Mouse (Mus musculus) heart, embryonic 15.5 days (tissue): ENCODE measurements around the gene Atg13. TPM values are rescaled to one million over a fixed set of nuclear protein-coding genes. Genes with fewer than 3 reads are reported as not detected.
"Not testable (repeated sequence)": the region's sequence is repeated elsewhere in the genome, so short reads cannot be mapped to it uniquely, and the experiment has no call there.

Experiments
- ATAC-seq: fragments of 200-750 bp; cut with Nextera tagmentation; replicated peaks from 2 replicates; pipeline ENCODE4 v1.8.0; 2017; ENCODE audit warnings: low read depth, moderate TSS enrichment; ENCODE audit not compliant: insufficient number of reproducible peaks, insufficient read depth, low FRiP score
- H3K27ac ChIP-seq: fragments of 300-500 bp; sonication (generic); 2 replicates; pipeline ENCODE4 v1.5.1; 2015; ENCODE audit warnings: mild to moderate bottlenecking, inconsistent platforms
- H3K27me3 ChIP-seq: fragments of 300-500 bp; sonication (generic); 2 replicates; pipeline ENCODE4 v1.6.1; 2015; ENCODE audit warnings: inconsistent platforms
- H3K36me3 ChIP-seq: fragments of 300-500 bp; sonication (generic); 2 replicates; pipeline ENCODE4 v1.6.1; 2015; ENCODE audit warnings: mild to moderate bottlenecking, inconsistent platforms
- H3K4me1 ChIP-seq: fragments of 300-500 bp; sonication (generic); replicated peaks from 2 replicates; pipeline ENCODE4 v1.6.1; 2015; ENCODE audit warnings: inconsistent platforms
- H3K4me2 ChIP-seq: fragments of 300-500 bp; sonication (generic); 2 replicates; pipeline ENCODE4 v1.6.1; 2015; ENCODE audit warnings: inconsistent platforms, mild to moderate bottlenecking, moderate library complexity
- H3K4me3 ChIP-seq: fragments of 300-500 bp; sonication (generic); 2 replicates; pipeline ENCODE4 v1.5.1; 2015; ENCODE audit warnings: mild to moderate bottlenecking, inconsistent platforms
- H3K9ac ChIP-seq: fragments of 300-500 bp; sonication (generic); 2 replicates; pipeline ENCODE4 v1.6.1; 2015; ENCODE audit warnings: mild to moderate bottlenecking, inconsistent platforms
- H3K9me3 ChIP-seq: fragments of 300-500 bp; sonication (generic); replicated peaks from 2 replicates; pipeline ENCODE4 v1.6.1; 2016; ENCODE audit warnings: inconsistent platforms
- WGBS: fragments of 180-500 bp; shearing (Covaris S2); methylation state at CpG from one replicate; pipeline ENCODE4 v1.1.7; 2015; ENCODE audit warnings: mixed read lengths; 5-methylcytosine and 5-hydroxymethylcytosine counted together
- polyA plus RNA-seq: library from polyadenylated mRNA; unstranded; fragments of >200 nt; fragmentation: Nextera tagmentation; extraction: Ambion mirVana; gene quantifications from 2 replicates; pipeline ENCODE4 v1.2.1, GENCODE M21; 2015

The Atg13 gene
- 21.6 and 26.3 TPM in 2 replicates for polyA plus RNA-seq

DNA sequence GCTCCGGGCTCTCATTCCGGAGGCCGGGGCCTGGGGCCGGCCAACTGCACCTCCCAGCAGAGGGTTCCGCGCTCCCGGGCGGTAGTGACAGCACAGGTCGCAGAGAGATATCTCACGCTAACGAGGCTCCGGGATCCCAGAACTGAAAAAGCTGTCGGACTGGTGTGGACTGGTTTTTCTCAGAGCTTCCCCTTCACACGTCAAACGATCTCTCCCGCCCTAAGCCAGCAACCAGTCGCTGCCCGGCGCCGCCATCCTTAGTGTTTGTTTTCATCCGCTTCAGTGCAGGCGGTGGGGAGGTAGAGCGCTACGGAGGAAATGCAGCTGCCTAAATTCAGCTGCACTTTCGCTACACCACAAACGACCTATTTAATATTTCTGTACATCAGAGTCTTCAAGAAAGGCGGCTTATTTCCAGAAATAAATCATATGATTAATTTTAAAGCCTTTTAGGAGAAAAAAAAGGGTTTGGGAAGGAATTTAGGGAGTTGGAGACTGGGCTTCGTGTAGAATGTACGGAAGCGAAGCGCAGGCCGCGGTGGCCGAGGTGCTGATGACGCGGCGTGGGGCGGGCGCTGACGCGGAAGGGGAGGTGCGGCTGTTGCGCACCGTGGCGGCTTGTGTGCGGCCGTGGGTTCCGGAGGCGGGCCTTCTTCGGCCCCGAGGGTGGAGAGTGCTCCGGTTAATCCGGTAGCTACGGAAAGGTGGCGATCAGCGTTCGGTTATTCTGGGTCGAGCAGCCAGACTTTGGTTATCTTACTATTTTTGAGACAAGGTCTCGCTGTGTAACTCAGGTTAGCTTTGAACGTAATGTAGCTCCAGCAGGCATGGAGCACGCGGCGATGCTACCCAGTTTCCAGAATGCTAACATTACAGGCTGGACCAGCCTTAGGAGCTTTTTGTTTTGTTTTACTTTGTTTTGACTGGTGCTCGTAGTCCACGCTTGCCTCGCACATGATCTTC, at the start of gene Atg13, which contains the start of gene Harbi1:
Gene Atg13, minus strand, starts transcription at position 305 of the 963 bp plus-strand sequence.
Gene Harbi1, plus strand, starts transcription at position 581 of the 963 bp plus-strand sequence.
- Histone ChIP-seq H3K9me3 (no peaks in the 10 kb centered on the region), H3K4me3 (peak within 1 kb of the TSS; percentile 96), H3K27ac (peak within 1 kb of the TSS; percentile 70), H3K9ac (peak within 1 kb of the TSS; percentile 85), H3K27me3 (no peaks in the 10 kb centered on the region), H3K4me1 (peaks cover 19% of the 10 kb centered on the region), H3K36me3 (no peaks in the 10 kb centered on the region), H3K4me2 (peak within 1 kb of the TSS; percentile 77)
- under 1% methylated on average over 66 of the region's 66 CpGs for WGBS
- ATAC-seq: peak; percentile 98

DNA sequence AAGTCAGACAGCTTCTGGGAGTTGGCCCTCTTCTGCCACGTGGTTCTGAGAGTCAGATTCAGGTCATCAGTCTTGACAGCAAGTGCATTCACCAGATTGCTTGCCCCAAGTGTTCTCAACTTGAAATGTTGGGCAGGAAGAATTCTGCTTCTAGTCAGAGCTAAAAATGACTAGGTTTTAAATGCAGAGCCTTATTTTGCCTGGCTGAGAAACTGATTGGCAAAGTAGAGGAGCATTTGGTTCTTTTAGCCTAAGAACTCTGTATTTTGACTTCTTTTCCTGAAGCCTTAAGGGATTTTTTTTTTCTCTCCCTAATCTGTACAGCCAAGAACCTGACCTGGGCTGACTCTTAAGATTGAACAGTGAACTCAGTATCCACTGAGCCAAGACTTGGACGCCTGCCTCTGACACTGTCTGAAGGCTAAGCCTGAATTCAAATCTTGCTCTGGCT, 39.5 kb upstream of the Atg13 start:
- no peaks in the 10 kb centered on the region for H3K36me3 ChIP-seq
- no peaks in the 10 kb centered on the region for H3K27me3 ChIP-seq
- no peak overlapping the region for H3K4me3 ChIP-seq
- WGBS: 47% methylated on average over 2 of the region's 2 CpGs
- no peak for ATAC-seq
- H3K4me2 ChIP-seq: no peak overlapping the region
- H3K27ac ChIP-seq: peak overlapping the region; percentile 35; the same call in 1 of the 2 replicates
- no peaks in the 10 kb centered on the region for H3K9me3 ChIP-seq
- no peak overlapping the region for H3K9ac ChIP-seq
- peaks cover 10% of the 10 kb centered on the region for H3K4me1 ChIP-seq

DNA sequence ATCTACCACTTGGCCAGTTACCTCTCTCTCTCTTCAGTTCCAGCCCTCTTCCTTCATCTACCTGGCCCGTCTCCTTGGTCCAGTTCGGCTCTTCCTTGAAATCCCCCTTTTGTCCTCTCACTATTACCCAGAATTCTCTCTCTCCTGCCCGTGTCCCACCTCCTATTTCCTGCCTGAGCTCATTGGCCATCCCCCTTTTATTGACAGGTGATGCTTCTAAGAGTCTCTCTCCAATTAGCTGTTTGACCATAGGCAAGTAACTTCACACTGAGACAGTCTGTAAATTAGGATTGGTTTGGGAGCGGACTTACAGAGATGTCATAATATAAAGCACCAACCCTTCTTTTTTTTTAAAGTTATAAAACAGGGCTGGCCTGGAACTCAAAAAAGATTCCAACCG, 34.3 kb upstream of the Atg13 start:
- peaks cover 2% of the 10 kb centered on the region; the same call in 1 of the 2 replicates for H3K4me1 ChIP-seq
- no peaks in the 10 kb centered on the region for H3K9me3 ChIP-seq
- H3K9ac ChIP-seq: no peak overlapping the region
- H3K4me2 ChIP-seq: no peak overlapping the region
- H3K4me3 ChIP-seq: no peak overlapping the region
- no peak overlapping the region for H3K27ac ChIP-seq
- WGBS: 92% methylated on average over 5 of the region's 5 CpGs
- ATAC-seq: no peak
- H3K36me3 ChIP-seq: no peaks in the 10 kb centered on the region
- no peaks in the 10 kb centered on the region for H3K27me3 ChIP-seq

DNA sequence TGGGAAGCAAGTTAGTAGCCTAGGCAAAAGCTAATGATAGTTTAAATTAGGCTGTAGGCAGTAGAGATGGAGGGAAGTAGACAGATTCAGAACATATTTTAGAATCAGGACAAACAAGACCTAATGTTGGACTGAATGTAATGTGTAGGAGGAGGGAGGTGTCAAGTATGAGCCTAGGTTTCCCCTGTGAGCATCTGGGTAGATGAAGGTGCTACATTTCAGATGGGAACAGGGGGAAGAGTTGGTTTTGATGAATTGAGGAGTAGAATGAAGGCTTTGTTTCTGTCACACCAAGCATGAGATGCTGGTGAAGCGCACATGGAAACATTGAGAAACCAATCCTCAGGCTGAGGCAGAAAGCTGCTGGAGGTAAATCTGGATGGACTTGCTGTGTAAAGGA, 29.2 kb upstream of the Atg13 start:
- Histone ChIP-seq H3K4me1 (0 out of 2 replicates have a peak, but pooled peaks cover 5% of the 10 kb centered on the region), H3K9me3 (no peaks in the 10 kb centered on the region), H3K4me3 (no peak overlapping the region), H3K9ac (no peak overlapping the region), H3K36me3 (no peaks in the 10 kb centered on the region), H3K4me2 (no peak overlapping the region), H3K27me3 (no peaks in the 10 kb centered on the region), H3K27ac (no peak overlapping the region)
- no peak for ATAC-seq
- WGBS: 95% methylated on average over 1 of the region's 1 CpGs

DNA sequence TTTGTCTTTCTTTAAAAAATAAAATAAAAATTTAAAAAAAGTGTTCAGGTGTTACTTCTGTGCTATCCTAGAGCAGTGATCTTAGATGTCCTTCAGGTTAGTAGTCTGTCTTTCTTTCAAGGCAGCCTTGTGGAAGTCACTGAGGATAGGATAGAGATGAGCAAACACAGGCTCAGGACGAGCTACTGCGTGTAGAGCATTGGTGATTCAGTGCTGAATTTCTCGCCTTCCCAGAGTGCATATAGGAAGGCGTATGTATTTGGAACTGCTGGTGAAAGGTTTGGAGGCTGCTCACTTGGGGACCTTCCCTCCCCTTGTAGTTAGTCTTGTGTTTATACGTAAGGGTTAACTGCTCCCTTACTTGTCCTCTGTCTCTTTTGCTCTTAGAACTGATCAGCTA, 24.8 kb upstream of the Atg13 start:
- Histone ChIP-seq H3K27ac (no peak overlapping the region), H3K9me3 (no peaks in the 10 kb centered on the region), H3K27me3 (no peaks in the 10 kb centered on the region), H3K4me3 (no peak overlapping the region), H3K36me3 (no peaks in the 10 kb centered on the region), H3K9ac (no peak overlapping the region), H3K4me2 (no peak overlapping the region), H3K4me1 (0 out of 2 replicates have a peak, but pooled peaks cover 7% of the 10 kb centered on the region)
- ATAC-seq: no peak
- WGBS: 88% methylated on average over 5 of the region's 5 CpGs

GRCm38 (mm10) chr2:91729971-91730821, 19.8 kb upstream of the Atg13 start, which contains the start of gene Ambra1:
Gene Ambra1, plus strand, starts transcription at chr2:91730134.
- Histone ChIP-seq H3K4me1 (0 out of 2 replicates have a peak, but pooled peaks cover 4% of the 10 kb centered on the region), H3K27ac (peak within 1 kb of the TSS; percentile 91), H3K9me3 (no peaks in the 10 kb centered on the region), H3K9ac (peak within 1 kb of the TSS; percentile 94), H3K4me3 (peak within 1 kb of the TSS; percentile 98), H3K4me2 (peak within 1 kb of the TSS; percentile 63), H3K36me3 (no peaks in the 10 kb centered on the region), H3K27me3 (no peaks in the 10 kb centered on the region)
- under 1% methylated on average over 68 of the region's 68 CpGs for WGBS
- peak; percentile 75 for ATAC-seq

DNA sequence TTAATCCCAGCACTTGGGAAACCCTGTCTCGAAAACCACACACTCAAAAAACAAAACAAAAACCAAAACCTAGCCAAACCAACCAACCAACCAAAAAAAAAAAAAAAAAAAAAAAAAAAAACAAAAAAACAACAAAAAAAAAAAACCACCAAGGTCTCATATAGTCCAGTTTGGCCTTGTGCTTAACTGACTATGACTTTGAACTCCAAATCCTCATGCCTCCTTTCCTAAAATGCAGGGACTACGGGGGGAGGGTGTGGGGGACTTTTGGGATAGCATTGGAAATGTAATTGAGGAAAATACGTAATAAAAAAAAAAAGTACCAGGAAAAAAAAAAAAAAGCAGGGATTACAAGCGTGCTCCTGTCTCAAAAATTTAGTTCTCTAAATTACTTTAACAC, 19.2 kb upstream of the Atg13 start:
- peak overlapping the region; percentile 94; the same call in 1 of the 2 replicates for H3K9ac ChIP-seq
- ATAC-seq: no peak
- H3K4me1 ChIP-seq: 0 out of 2 replicates have a peak, but pooled peaks cover 4% of the 10 kb centered on the region
- no peaks in the 10 kb centered on the region for H3K27me3 ChIP-seq
- WGBS: 16% methylated on average over 4 of the region's 4 CpGs
- H3K4me3 ChIP-seq: peak overlapping the region; percentile 98
- peak overlapping the region; percentile 63 for H3K4me2 ChIP-seq
- H3K36me3 ChIP-seq: no peaks in the 10 kb centered on the region
- peak overlapping the region; percentile 91; the same call in 1 of the 2 replicates for H3K27ac ChIP-seq
- no peaks in the 10 kb centered on the region for H3K9me3 ChIP-seq

- ATAC-seq: no peak
- 82% methylated on average over 3 of the region's 3 CpGs for WGBS
- no peak overlapping the region for H3K4me3 ChIP-seq
Measured at GRCm38 (mm10) chr2:91727011-91727410, 16.6 kb upstream of the Atg13 start.

GRCm38 (mm10) chr2:91725476-91725875, 15.1 kb upstream of the Atg13 start:
- H3K9me3 ChIP-seq, ATAC-seq, H3K36me3 ChIP-seq, H3K9ac ChIP-seq, H3K4me3 ChIP-seq, H3K4me1 ChIP-seq, H3K4me2 ChIP-seq, H3K27me3 ChIP-seq, H3K27ac ChIP-seq: not testable (repeated sequence)
- WGBS: 37% methylated on average over 4 of the region's 4 CpGs

More at GRCm38 (mm10) chr2:91727011-91727410, 16.6 kb upstream of the Atg13 start:
- 0 out of 2 replicates have a peak, but pooled peaks cover 4% of the 10 kb centered on the region for H3K4me1 ChIP-seq
- H3K9me3 ChIP-seq: no peaks in the 10 kb centered on the region
- H3K9ac ChIP-seq: no peak overlapping the region
- H3K27ac ChIP-seq: no peak overlapping the region
- H3K27me3 ChIP-seq: no peaks in the 10 kb centered on the region
- H3K36me3 ChIP-seq: no peaks in the 10 kb centered on the region
- no peak overlapping the region for H3K4me2 ChIP-seq

GRCm38 (mm10) chr2:91724716-91725115, 14.3 kb upstream of the Atg13 start:
- no peak for ATAC-seq
- Histone ChIP-seq H3K4me1 (no peaks in the 10 kb centered on the region), H3K9ac (no peak overlapping the region), H3K9me3 (no peaks in the 10 kb centered on the region), H3K27ac (no peak overlapping the region), H3K4me2 (no peak overlapping the region), H3K27me3 (no peaks in the 10 kb centered on the region), H3K36me3 (peaks cover 10% of the 10 kb centered on the region; the same call in 1 of the 2 replicates), H3K4me3 (no peak overlapping the region)
- WGBS: 45% methylated on average over 2 of the region's 2 CpGs

DNA sequence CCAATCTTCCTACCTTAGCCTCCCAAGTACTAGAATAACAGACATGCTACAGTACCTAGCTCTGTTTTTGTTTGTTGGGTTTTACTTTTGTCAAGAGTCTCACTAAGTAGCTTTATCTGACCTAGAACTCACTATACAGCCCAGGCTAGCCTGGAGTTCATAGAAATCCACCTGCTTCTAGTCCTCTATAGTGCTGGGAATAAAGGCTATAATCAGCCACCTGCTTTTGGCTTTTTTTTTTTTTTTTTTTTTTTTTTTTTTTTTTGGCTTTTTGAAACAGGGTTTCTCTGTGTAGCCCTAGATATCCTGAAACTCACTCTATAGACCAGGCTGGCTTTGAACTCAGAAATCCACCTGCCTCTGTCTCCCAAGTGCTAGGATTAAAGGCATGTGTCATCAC, 13.6 kb upstream of the Atg13 start:
- Histone ChIP-seq H3K9me3 (no peaks in the 10 kb centered on the region), H3K27me3 (no peaks in the 10 kb centered on the region), H3K4me1 (no peaks in the 10 kb centered on the region), H3K36me3 (peaks cover 10% of the 10 kb centered on the region; the same call in 1 of the 2 replicates), H3K9ac (no peak overlapping the region), H3K4me3 (no peak overlapping the region), H3K27ac (no peak overlapping the region), H3K4me2 (no peak overlapping the region)
- no peak for ATAC-seq
